Comparison of ENCODE assay signal across 10 mouse cellular contexts in genomic region chr3:32965528-32965927, GRCm38 (mm10).
DNase-seq lines count a peak whose midpoint lies in the region; ATAC-seq and TF ChIP-seq lines count a peak whose summit lies in the region.
"Had no signal": no experiment of that assay in that cellular context is flagged by ENCODE, and none has a peak within 500 bp of the region (broad histone marks: within the 10 kb centered on the region; RNA-seq: fewer than 3 reads in every experiment).

No protein-coding gene starts in this region.

- no peaks in the 10 kb centered on the region for H3K4me1 ChIP-seq in forebrain, embryonic 10.5 days
- no peaks in the 10 kb centered on the region for H3K4me1 ChIP-seq in forebrain, embryonic 13.5 days
- H3K4me1 ChIP-seq in liver, postnatal 0 days (ENCODE audit: insufficient read depth) = no peaks in the 10 kb centered on the region
- H3K4me1 ChIP-seq in liver, embryonic 12.5 days = no peaks in the 10 kb centered on the region
- H3K4me1 ChIP-seq in embryonic facial prominence, embryonic 11.5 days (ENCODE audit: control insufficient read depth, insufficient read depth, low read length) = no peaks in the 10 kb centered on the region
- H3K4me1 ChIP-seq in midbrain, postnatal 0 days (ENCODE audit: insufficient read depth, low read length) = no peaks in the 10 kb centered on the region
- H3K4me1 ChIP-seq: heart, embryonic 15.5 days had no signal

- no peak for ATAC-seq in forebrain, embryonic 13.5 days
- no peak for ATAC-seq in liver, postnatal 0 days
- ATAC-seq in liver, embryonic 12.5 days = no peak
- ATAC-seq in embryonic facial prominence, embryonic 11.5 days (replicated peaks; ENCODE audit: insufficient number of reproducible peaks, low FRiP score, low TSS enrichment, low read depth) = no peak
- ATAC-seq in midbrain, postnatal 0 days (ENCODE audit: low FRiP score) = no peak
- no peak for ATAC-seq in monocyte, adult 5-6 weeks (replicated peaks; ENCODE audit: insufficient number of reproducible peaks, low FRiP score, low TSS enrichment, poor library complexity, severe bottlenecking)

- H3K36me3 ChIP-seq in forebrain, embryonic 10.5 days (replicated peaks) = no peaks in the 10 kb centered on the region
- no peaks in the 10 kb centered on the region for H3K36me3 ChIP-seq in forebrain, embryonic 13.5 days (ENCODE audit: poor library complexity, severe bottlenecking)
- no peaks in the 10 kb centered on the region for H3K36me3 ChIP-seq in liver, postnatal 0 days (replicated peaks; ENCODE audit: insufficient read depth, low read length)
- no peaks in the 10 kb centered on the region for H3K36me3 ChIP-seq in liver, embryonic 12.5 days
- no peaks in the 10 kb centered on the region for H3K36me3 ChIP-seq in embryonic facial prominence, embryonic 11.5 days (replicated peaks; ENCODE audit: control insufficient read depth, insufficient read depth, low read depth, low read length)
- no peaks in the 10 kb centered on the region for H3K36me3 ChIP-seq in midbrain, postnatal 0 days (ENCODE audit: insufficient read depth, low read length)
- H3K36me3 ChIP-seq: G1E; heart, embryonic 15.5 days had no signal

- TF ChIP-seq CTCF in liver, postnatal 0 days (IDR thresholded peaks at IDR 0.05; ENCODE audit: low read depth) = peak; percentile 49
- peak; percentile 82 for TF ChIP-seq CTCF in midbrain, postnatal 0 days (IDR thresholded peaks at IDR 0.05)

- no peak overlapping the region for H3K9ac ChIP-seq in forebrain, embryonic 13.5 days
- H3K9ac ChIP-seq in liver, postnatal 0 days (replicated peaks) = no peak overlapping the region
- no peak overlapping the region for H3K9ac ChIP-seq in liver, embryonic 12.5 days
- no peak overlapping the region for H3K9ac ChIP-seq in embryonic facial prominence, embryonic 11.5 days (replicated peaks; ENCODE audit: low read length)
- H3K9ac ChIP-seq in midbrain, postnatal 0 days (replicated peaks; ENCODE audit: low read length, poor library complexity, severe bottlenecking) = no peak overlapping the region
- H3K9ac ChIP-seq: heart, embryonic 15.5 days had no signal

- no peaks in the 10 kb centered on the region for H3K27me3 ChIP-seq in forebrain, embryonic 10.5 days (ENCODE audit: poor library complexity, severe bottlenecking)
- no peaks in the 10 kb centered on the region for H3K27me3 ChIP-seq in forebrain, embryonic 13.5 days
- no peaks in the 10 kb centered on the region for H3K27me3 ChIP-seq in liver, postnatal 0 days (ENCODE audit: insufficient read depth, low read length)
- H3K27me3 ChIP-seq in liver, embryonic 12.5 days (replicated peaks) = no peaks in the 10 kb centered on the region
- no peaks in the 10 kb centered on the region for H3K27me3 ChIP-seq in embryonic facial prominence, embryonic 11.5 days (ENCODE audit: control insufficient read depth, insufficient read depth, low read length)
- H3K27me3 ChIP-seq in midbrain, postnatal 0 days (ENCODE audit: insufficient read depth, low read length) = no peaks in the 10 kb centered on the region
- H3K27me3 ChIP-seq: heart, embryonic 15.5 days had no signal

- 3% methylated on average over 2 of the region's 2 CpGs for WGBS in forebrain, embryonic 10.5 days
- WGBS in forebrain, embryonic 13.5 days = 0% methylated on average over 2 of the region's 2 CpGs
- WGBS in liver, postnatal 0 days (ENCODE audit: insufficient replicate concordance) = 2% methylated on average over 2 of the region's 2 CpGs
- 4% methylated on average over 2 of the region's 2 CpGs for WGBS in liver, embryonic 12.5 days (ENCODE audit: insufficient replicate concordance)
- WGBS in embryonic facial prominence, embryonic 11.5 days = 2% methylated on average over 2 of the region's 2 CpGs
- WGBS in midbrain, postnatal 0 days = 3% methylated on average over 2 of the region's 2 CpGs

- no peak overlapping the region for H3K4me3 ChIP-seq in forebrain, embryonic 10.5 days
- no peak overlapping the region for H3K4me3 ChIP-seq in forebrain, embryonic 13.5 days
- H3K4me3 ChIP-seq in liver, postnatal 0 days (ENCODE audit: low read depth, low read length) = no peak overlapping the region
- no peak overlapping the region for H3K4me3 ChIP-seq in liver, embryonic 12.5 days
- no peak overlapping the region for H3K4me3 ChIP-seq in embryonic facial prominence, embryonic 11.5 days (ENCODE audit: low read depth, low read length)
- H3K4me3 ChIP-seq in midbrain, postnatal 0 days (ENCODE audit: low read depth, low read length) = no peak overlapping the region
- H3K4me3 ChIP-seq: heart, embryonic 15.5 days had no signal

- peak; percentile 34 for DNase-seq in forebrain, embryonic 10.5 days (ENCODE audit: extremely low spot score, low spot score)
- no peak for DNase-seq in liver, postnatal 0 days
- DNase-seq in embryonic facial prominence, embryonic 11.5 days (ENCODE audit: low spot score) = peak; percentile 54
- DNase-seq in midbrain, postnatal 0 days (ENCODE audit: low spot score) = peak; percentile 61
- DNase-seq in spleen, adult 18-20 months = no peak

- no peak overlapping the region for H3K4me2 ChIP-seq in forebrain, embryonic 13.5 days
- H3K4me2 ChIP-seq in liver, postnatal 0 days (ENCODE audit: low read depth, low read length) = no peak overlapping the region
- H3K4me2 ChIP-seq in liver, embryonic 12.5 days = no peak overlapping the region
- no peak overlapping the region for H3K4me2 ChIP-seq in embryonic facial prominence, embryonic 11.5 days (ENCODE audit: low read depth, low read length)
- H3K4me2 ChIP-seq in midbrain, postnatal 0 days (ENCODE audit: low read depth, low read length, poor library complexity, severe bottlenecking) = no peak overlapping the region
- H3K4me2 ChIP-seq: heart, embryonic 15.5 days had no signal

- no peak for TF ChIP-seq EP300 in liver, postnatal 0 days (IDR thresholded peaks at IDR 0.05; ENCODE audit: low read depth)

- no peak overlapping the region for H3K27ac ChIP-seq in forebrain, embryonic 10.5 days
- H3K27ac ChIP-seq in forebrain, embryonic 13.5 days = no peak overlapping the region
- no peak overlapping the region for H3K27ac ChIP-seq in liver, postnatal 0 days (ENCODE audit: low read depth)
- H3K27ac ChIP-seq in liver, embryonic 12.5 days = no peak overlapping the region
- H3K27ac ChIP-seq in embryonic facial prominence, embryonic 11.5 days (replicated peaks; ENCODE audit: low read depth, low read length) = no peak overlapping the region
- no peak overlapping the region for H3K27ac ChIP-seq in midbrain, postnatal 0 days (ENCODE audit: low read depth, low read length)
- H3K27ac ChIP-seq: heart, embryonic 15.5 days had no signal

- H3K9me3 ChIP-seq in forebrain, embryonic 10.5 days = no peaks in the 10 kb centered on the region
- no peaks in the 10 kb centered on the region for H3K9me3 ChIP-seq in forebrain, embryonic 13.5 days (replicated peaks)
- no peaks in the 10 kb centered on the region for H3K9me3 ChIP-seq in liver, postnatal 0 days (ENCODE audit: low read length)
- H3K9me3 ChIP-seq in liver, embryonic 12.5 days (replicated peaks) = no peaks in the 10 kb centered on the region
- H3K9me3 ChIP-seq in embryonic facial prominence, embryonic 11.5 days (replicated peaks; ENCODE audit: control insufficient read depth, low read length) = no peaks in the 10 kb centered on the region
- H3K9me3 ChIP-seq in midbrain, postnatal 0 days (ENCODE audit: low read length) = no peaks in the 10 kb centered on the region
- H3K9me3 ChIP-seq: G1E; heart, embryonic 15.5 days had no signal

Comparison
In these comparisons a context has a peak if more than half of its experiments do, and no peak if none do; other contexts are left out.
1. DNase-seq: peak in forebrain, embryonic 10.5 days (single experiment), embryonic facial prominence, embryonic 11.5 days (single experiment) and midbrain, postnatal 0 days (single experiment); none in liver, postnatal 0 days (single experiment) and spleen, adult 18-20 months (0 of 2).